Mouse (Mus musculus) c-Kit-positive CD71-positive TER-119-negative erythroid progenitor cells, embryonic 14.5 days (primary cell): ENCODE measurements around the gene Gm28372.

Source experiments
- DNase-seq: peaks from one replicate; pipeline ENCODE4 v3.0.0-alpha.2; 2013; ENCODE audit warnings: low read depth

Gm28372 gene

GRCm38 (mm10) chr2:130411558-130412495 lies 6.8 kb downstream of the Gm28372 start:
- DNase-seq: no peak

GRCm38 (mm10) chr2:130412775-130413174 lies 7.7 kb downstream of the Gm28372 start:
- no peak for DNase-seq

DNA sequence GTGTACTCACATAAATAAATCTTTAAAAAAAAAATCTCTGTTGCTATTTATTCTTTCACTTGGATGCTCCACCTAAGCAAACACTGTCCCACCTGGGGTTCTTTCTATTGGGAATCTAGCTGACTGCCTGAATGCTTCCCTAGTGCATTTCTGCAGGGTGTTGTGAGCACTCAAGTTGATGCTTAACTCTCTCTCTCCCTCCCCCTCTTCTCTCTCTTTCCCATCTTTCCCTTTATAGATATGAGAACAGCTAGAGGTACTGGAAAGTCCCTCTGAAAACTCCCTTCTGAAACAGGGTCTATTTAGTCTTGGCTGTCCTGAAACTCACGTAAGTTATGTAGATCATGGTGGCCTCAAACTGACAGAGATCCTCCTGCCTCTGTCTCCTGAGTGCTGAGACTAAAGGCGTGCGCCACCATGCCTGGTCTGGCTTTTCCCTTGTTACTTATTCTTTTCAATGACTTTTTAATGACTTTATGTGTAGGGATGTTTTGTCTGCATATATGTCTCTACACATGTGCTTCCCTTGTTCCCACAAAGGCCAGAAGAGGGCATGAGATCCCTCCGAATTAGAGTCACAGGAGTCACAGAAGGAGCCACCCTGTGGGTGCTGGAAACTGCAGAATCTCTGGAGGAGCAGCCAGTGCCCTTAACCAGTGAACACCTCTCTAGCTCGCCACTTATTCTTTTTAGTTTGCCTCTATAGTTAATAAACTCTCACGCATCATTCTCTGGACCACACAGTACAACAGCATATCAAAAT lies 9.2 kb downstream of the Gm28372 start:
- no peak for DNase-seq

DNA sequence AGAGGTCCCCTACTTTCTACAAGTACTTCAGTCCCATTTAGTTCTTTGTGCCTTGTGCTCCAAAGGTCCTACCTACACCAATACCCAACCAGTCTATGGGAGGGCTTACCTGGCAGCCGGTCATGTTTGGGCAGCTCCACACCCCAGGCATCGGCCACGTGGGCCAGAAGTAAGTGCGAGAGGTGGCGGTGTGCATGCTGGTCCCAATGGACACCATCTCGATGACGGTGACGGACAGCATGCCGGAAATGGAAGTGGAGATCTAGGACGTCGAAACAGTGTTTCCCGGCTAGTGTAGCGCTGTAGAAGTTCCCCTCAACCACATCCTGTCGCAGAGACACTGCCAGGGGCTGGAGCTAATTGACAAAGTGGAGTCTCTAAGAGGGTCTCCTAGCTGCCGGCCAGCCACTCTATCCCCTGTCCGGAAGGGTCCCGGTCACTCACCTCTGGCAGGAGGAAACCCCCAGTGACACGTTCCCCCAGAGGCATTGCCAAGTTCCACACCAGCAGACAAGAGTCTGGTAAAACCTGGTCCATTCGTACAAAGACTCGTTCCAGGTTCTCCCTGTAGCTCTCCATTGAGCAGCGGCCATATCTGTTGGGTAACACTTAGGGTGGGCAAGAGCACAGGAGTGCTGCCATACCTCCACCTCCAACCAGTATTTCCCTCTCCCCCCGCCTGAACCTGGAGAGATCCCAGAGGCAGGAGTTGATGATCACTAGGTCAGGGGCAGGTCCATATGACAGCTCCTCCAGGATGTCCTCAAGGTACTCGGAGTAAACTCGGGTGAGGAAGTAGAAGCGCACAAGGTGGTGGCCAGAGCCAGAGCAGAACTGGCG lies 17.0 kb downstream of the Gm28372 start:
- DNase-seq: no peak

DNA sequence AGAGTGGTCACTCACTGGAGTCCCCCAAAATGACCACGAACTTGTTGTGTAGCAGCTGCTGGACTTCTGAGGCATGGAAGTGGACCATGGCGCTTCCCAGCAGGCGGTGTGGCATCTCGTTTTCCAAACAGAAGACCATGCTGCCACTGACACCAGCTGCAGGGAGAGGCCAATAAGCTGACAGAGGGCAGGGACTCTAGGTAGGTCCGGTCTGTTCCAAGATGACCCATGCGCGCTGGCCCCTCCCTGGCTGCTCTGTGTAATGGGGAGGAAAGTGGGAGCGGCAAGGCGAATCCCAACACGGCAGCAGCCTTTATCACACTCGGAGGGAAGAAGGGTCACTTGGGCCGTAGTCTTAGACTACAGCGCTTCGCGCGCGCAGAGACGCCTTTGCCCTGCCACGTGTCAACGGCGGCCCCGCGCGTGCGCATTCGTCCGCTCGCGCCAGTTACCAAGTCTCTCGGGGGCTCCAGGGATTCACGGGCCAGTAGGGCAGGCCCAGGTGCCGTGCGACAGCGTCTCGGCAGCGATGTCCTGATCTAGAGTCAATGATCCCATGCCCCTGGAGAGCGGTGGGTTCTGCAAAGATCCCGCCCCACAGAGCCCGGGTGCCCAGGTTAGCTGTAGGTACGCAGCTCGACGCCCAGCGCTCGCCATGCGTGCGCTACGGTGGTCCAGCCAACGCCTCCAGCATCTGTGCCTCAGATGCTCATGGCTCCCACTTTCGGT lies 18.5 kb downstream of the Gm28372 start:
- DNase-seq: no peak

DNA sequence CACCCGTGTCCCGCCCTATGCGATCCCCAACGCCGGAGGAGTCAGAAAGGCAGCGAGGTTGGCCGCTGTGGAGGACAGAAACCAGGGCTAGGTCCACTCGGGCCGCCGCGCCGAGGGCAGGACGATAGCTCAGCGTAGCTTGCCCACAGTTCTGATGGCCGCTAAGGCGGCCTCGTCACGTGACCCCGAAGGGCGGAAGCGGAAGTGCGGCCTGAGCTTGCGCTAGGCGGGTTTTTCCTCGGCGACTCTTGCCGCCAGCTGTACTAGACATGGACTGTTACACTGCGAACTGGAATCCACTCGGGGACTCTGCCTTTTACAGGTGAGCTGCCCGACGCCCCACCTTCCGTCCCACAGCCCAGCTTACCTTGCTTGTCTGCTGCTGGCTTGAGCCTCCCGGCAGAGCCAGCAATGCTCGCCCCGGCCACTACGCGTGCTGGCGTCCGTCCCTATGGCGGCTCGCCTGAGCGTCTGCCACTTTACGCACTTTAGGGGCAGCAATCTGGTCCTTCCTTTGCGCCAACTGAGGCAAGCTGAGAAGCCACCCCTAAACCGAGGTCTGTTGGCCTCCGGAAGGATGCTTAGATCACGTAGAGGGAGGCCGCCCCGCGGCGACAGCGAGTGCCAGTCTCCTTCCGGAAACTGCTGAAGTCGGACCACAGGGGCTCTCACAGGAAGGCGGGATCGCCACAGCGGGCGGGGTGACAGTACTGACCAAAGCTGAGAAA lies 19.3 kb downstream of the Gm28372 start, which contains the start of the genes Vps16 and Pced1a:
Gene Vps16 (plus strand): TSS at position 214 of the 728 bp plus-strand sequence.
Gene Pced1a (minus strand): TSS at position 576 of the 728 bp plus-strand sequence.
- peak; percentile 82 for DNase-seq

- no peak for DNase-seq
These were observed 20.1 kb downstream of the Gm28372 start for GRCm38 (mm10) chr2:130425112-130425511.

DNA sequence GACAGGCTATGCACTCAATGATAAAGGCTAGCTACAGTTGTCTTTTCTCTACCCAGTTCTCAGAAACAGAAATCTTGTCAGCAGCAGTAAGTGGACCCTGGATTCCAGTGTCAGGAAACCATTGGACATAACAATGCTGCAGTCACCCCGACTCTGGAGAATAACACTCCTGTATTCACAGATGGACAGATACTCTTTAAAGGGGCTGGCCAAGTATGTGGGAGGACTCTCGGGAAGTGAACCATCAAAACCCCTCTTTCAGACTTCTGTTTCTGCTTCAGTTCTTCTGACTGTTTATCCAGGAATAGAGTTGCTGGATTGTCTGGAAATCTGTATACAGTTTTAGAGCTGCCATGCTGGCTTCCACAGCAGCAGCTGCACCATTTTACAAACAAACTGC lies 24.8 kb downstream of the Gm28372 start:
- no peak for DNase-seq

DNA sequence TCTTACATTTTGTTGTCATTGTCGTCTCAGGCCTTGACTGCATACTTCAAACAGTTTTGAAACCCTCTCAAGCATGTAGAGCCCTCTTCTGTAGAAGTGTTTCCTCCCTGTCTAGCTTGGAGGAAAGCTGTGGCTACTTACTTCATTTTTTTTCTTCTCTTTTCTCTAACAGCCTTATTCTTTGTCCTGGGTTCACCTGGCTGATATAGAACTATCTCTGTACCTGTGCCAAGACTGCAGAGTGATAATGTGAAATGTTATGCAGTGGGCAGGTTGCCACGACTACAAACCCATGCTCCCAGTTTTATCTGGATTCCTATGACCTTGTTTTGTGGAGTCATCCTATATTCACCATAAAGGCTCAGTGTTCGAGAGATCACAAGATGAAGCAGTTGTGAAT lies 25.4 kb downstream of the Gm28372 start:
- no peak for DNase-seq

DNA sequence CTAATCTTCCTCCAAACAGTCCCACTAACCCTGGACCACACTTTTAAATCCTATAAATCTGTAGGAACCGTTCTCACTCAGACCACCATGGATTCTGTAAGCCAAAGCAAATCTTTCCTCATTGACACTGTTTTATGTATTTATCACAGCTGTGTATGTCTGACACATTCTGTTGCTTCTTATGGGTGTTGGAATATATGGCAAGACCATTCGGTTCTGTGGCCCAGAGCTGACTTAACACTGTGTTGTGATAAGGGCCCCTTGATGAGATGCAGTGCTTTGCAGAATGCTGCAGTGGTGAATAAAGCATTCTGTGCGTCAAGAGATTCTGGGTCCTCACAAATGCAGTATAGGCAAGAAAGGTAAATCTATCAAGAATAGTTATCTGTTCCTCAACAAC lies 27.1 kb downstream of the Gm28372 start:
- DNase-seq: no peak

DNA sequence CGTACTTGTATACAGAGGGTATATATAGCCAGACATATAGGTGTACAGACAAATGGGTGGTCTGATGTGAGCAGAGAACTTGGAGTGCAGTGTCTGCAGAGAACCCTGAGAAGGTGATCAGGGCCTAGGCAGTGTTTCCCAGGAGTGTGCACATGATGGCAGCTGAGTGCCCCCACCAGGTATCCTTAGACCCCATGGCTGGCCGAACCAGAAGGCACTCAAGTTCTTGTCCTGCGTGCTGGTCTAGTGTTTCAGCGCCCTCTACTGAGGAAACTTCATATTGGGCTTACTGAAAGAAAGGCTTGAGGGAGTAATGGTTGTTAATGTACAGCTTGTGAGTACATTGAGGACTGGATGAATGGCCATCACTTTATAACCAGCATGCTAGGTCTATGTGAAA lies 28.1 kb downstream of the Gm28372 start:
- DNase-seq: peak; percentile 61

- DNase-seq: no peak
These were observed 31.7 kb downstream of the Gm28372 start for GRCm38 (mm10) chr2:130436769-130437168.

GRCm38 (mm10) chr2:130438861-130439260 lies 33.8 kb downstream of the Gm28372 start:
- no peak for DNase-seq

GRCm38 (mm10) chr2:130439840-130440480 lies 34.9 kb downstream of the Gm28372 start:
- DNase-seq: no peak

GRCm38 (mm10) chr2:130442162-130442561 lies 37.1 kb downstream of the Gm28372 start:
- peak; percentile 59 for DNase-seq

DNA sequence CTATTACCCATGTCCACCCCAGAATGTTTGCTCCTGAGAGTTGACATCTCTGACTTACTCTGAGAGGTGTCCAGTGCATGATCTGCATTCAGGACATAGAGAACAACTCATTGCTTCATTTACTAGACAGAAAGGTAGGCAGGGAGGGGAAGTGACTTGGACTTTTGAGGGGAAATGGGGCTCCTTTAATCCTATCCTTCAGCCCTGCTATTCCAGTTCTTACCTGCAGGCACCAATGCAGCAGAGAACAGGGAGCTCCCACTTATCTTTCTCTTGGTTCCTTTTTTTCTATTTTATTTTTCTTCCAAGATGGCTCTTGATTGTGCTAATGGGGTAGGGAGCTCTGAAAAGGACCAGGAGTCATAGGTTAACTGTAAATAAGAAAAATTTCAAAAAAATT lies 43.4 kb downstream of the Gm28372 start:
- DNase-seq: no peak

DNA sequence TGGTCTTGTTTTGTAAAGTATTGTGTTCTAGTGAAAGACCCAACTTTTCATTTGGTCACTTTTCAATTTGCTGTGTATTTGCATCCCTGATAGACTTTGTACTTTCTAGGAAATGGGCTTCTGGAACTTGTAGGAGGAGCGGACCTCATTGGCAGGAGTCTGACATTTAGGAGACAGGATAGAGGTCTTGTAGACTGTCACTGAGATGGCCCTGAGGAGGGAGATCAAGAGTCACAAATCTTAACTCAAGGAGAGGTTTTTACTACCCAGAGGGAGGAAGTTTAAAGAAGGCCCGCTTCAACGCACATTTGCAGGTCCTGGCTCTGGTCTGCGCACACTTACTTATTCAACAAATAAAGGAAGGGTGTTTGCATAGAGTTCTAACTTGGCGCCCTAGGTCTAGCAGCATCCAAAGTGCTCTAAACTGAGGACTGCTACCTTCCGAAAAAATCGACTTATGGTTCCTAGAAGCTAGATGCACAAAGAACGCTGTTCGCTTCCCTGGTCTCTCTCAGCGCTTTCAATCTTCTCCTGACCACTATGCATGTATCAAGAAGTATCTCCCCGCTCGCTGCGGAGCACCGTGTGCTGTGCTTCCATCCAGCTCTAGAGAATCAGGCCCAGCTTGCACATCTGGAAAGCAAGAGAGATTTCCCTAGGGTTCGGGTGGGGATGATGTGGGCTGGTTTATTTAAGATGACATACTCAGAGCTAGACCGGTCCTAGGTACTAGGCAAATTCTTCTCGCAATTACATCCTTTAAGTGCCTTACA lies 44.2 kb downstream of the Gm28372 start:
- DNase-seq: no peak

GRCm38 (mm10) chr2:130449794-130450433 lies 44.9 kb downstream of the Gm28372 start, which contains the start of gene Ptpra:
TSS of gene Ptpra (plus strand) at chr2:130450278.
- DNase-seq: peak; percentile 81

DNA sequence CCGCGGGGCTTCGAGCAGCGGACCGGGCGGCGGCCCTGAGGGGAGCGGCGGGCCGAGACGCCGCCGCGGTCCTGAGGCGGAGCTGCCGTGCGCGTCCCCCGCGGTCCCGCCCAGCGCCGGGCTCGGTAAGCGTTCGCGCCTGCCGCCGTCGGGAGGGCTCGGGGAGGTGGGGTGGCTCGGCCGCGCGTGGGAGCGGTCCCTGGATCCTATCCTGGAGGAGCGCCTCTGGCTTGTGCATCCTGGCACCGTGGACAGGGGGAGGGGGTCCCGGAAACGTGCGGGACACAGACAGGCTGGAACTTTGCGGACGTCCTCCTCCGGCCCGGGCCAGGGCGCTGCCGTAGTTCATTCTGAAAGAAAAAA lies 45.4 kb downstream of the Gm28372 start:
- DNase-seq: no peak
